Mouse (Mus musculus) adrenal gland, adult 2 months (tissue): ENCODE data around the gene Selenov. TPM values are rescaled to one million over a fixed set of nuclear protein-coding genes. Genes with fewer than 3 reads are reported as not detected.
A peak's percentile ranks its signal among the peaks of the same experiment; 100 is the strongest.
"Not testable (repeated sequence)": the region's sequence is repeated elsewhere in the genome, so short reads cannot be mapped to it uniquely, and the experiment has no call there.

Experiments
- DNase-seq: peaks from one replicate; pipeline ENCODE4 v3.0.0; 2021
- polyA plus RNA-seq: library from polyadenylated mRNA; depleted of rRNA; stranded (reverse); fragments of >200 nt; gene quantifications from 2 replicates; pipeline ENCODE4 v1.2.3, GENCODE M21; 2012
- total RNA-seq, 2 experiments: library from RNA; stranded (reverse); gene quantifications; 2 replicates each; pipeline ENCODE4 v1.2.3; 2021

The Selenov gene
- total and polyA plus RNA-seq, 3 experiments: not detected

DNA sequence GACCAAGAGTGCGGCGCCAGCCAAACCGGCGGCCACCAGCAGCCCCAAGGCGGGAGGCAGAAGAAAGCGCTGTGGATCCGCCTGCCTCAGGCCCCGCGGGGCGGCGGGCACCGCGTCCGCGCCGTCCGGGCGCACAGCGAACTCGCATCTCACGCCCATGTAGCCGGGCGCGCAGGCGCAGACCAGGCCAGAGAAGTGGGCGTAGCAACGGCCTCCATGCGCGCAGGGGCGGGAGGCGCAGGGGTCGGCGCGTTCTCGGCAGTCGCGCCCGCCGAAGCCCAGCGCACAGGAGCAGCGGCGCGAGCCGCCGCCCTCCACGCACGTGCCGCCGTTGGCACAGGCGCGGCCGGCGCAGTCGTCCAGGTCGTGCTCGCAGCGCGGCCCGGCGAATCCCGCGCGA is 3.5 kb upstream of the Selenov start:
- peak; percentile 83 for DNase-seq

DNA sequence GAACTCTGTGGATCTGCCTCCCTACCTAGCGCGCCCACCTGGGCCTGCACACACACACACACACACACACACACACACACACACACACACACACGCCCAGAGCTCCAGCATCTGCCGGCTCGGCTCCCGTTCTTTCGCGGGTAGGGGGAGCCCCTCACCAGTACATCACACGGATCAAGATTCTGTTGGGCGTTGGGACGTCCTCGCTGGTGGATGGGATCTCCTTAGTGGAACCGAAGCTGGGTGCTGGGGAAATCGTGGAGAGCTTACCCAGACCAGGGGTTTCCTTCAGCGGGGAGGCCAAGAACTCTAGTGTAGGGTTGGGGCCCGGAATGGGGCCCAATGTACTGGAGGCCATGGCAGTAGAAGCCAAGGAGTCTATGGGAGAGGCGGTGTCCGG is 821 bp downstream of the Selenov start:
- no peak for DNase-seq

DNA sequence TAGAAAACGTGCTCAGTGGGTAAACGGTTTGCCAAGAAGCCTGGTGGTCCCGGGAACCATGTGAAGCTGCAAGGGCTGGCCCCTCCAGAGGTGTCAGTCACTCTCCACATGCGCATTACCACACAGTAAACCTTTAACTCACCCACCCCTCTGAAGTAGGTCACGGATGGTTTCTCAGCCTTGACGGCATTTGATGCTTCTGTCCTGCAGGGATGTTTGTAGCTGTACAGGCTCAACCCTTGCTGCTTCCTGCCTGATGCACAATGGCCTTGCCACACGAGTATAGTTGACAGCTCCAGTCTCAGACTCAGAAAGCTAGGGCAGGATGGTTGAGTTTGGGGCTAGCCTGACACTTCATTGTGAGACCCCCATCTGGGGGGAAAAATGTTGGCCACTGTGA is 10.4 kb downstream of the Selenov start:
- no peak for DNase-seq

DNA sequence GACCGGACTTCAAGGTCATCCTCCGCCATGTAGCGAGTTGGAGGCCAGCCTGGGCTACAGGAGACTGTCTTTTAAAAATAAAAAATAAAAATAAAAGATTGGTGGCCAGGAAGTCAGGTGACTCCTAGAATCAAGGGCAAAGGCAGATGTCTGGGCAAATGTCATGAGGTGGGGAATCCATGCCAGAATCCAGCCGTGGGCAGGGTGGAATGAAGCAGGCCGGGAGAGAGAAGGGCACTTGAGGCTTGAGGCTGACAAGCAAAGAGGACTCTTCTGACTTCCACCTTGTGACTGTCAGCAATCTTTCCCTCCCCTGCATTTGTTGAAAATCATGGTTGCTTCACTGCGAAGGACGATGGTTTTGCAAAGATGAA is 12.7 kb downstream of the Selenov start:
- DNase-seq: no peak

DNA sequence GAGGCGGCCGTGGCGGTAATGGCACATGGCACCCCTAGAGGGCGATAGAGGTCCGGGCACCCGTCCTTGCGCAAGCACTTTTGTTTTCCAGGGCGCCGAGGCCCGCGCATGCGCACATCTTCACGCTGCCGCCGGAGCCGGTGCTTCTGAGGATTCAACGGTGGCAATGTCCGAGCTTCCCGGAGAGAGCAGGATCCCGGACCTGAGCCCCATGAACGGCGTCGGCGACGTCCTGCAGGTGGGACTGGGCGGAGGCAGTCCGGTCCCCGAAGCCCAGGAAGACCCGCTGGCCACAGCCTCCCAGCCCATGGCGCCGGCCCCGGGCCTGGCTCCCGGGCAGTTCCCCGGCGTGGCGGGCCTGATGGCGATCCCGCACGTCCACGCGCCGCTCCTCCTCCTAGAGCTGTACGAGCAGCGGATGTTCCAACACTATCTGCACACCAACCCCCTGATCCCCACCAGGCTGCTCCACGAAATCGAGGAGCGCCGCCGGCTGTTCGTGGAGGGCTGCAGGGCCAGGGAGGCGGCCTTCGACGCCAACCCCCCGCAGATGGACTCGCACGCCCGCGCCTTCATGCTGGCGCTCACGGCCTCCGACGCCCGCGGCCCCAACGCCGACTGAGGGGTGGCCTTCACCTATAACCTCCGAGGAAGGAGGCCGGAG is 13.2 kb downstream of the Selenov start, which contains the start of gene Eid2b:
TSS of gene Eid2b (plus strand) at position 125 of the 664 bp plus-strand sequence.
- DNase-seq: peak; percentile 96

DNA sequence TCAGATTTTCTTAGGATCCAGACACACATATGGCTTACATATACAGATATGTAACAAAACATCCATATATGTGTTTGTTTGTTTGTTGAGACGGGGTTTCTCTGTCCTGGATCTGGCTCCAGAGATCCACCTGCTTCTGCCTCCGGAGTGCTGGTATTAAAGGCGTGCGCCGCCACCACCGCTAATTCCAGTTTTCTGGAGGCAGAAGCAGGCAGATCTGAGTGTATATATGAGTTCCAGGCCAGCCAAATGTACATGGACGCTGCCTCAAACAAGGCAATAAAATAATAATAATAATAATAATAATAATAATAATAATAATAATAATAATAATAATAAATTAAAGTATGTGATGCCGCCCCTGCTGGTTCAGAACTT is 13.8 kb downstream of the Selenov start:
- DNase-seq: no peak

DNA sequence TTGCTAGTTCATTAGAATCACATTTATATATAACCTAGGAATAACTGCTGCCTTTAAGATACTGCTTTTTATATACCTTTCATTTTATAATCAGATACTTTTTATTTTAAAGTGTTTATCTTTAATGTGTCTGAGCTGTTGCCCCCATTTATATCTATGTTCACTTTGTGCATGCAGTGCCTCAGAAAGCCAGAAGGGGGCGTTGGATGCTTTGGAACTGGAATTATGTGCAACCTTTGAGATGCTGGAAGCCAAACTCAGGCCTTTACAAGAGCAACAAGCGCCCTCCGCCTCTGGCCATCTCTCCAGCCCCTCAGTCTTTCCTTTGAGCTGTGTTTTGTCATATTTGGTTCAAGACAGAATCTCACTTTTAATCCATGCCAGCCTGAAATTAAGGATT is 19.2 kb downstream of the Selenov start:
- no peak for DNase-seq

DNA sequence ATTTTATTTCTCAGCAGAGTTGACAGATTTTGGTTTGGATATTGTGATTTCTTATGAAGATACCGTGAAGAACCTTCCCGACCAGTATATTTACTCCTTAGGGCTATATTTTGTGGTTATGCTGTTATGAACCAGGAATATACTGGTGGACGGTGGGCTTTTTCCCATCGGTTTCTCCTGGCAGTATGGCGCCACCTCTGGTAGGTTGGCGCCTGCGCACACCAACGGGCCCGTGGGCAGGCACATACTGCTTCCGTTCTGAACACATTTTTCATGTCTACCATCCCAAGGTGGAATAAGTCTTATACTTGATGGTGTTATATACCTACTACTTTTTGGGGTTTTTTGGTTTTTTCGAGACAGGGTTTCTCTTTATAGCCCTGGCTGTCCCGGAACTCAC is 21.6 kb downstream of the Selenov start:
- no peak for DNase-seq

DNA sequence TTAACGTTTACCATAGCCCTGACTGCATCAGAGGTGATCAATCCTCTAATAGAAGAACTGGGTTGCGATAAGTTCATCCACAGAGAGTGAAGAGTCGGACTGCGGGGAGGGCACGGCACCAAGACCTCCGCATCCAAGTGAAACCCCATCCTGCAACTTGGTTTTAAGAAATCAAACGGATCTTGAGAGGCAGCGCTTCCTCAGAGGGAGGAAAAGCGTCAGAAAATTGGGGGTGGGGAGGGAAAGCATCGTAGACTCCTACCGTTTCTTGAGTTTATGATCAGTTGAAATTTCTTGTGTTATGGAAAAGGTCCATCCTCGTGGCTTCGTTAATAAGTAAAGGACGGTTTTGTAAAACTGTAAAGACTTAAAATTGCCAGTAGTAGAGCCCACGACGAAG is 22.4 kb downstream of the Selenov start:
- DNase-seq: no peak

DNA sequence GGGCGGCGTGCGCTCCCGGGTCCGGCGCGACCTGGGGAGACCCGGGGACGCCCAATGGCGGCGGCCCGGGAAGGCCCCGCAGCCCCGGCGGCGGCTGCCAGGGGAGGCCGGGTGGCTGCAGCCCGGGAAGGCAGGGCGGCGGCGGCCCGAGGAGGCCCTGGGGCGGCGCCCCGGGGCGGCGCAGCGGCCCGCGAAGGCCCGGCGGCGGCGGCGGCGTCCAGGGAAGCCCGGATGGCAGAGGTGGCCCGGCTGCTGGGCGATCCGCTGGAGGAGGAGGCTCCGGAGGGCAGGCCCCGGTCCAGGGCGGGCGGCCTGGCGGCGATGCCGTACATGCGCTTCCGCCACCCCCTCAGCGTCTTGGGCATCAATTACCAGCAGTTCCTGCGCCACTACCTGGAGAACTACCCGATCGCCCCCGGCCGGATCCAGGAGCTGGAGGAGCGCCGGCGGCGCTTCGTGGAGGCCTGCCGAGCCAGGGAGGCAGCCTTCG is 22.9 kb downstream of the Selenov start:
- DNase-seq: peak; percentile 84

DNA sequence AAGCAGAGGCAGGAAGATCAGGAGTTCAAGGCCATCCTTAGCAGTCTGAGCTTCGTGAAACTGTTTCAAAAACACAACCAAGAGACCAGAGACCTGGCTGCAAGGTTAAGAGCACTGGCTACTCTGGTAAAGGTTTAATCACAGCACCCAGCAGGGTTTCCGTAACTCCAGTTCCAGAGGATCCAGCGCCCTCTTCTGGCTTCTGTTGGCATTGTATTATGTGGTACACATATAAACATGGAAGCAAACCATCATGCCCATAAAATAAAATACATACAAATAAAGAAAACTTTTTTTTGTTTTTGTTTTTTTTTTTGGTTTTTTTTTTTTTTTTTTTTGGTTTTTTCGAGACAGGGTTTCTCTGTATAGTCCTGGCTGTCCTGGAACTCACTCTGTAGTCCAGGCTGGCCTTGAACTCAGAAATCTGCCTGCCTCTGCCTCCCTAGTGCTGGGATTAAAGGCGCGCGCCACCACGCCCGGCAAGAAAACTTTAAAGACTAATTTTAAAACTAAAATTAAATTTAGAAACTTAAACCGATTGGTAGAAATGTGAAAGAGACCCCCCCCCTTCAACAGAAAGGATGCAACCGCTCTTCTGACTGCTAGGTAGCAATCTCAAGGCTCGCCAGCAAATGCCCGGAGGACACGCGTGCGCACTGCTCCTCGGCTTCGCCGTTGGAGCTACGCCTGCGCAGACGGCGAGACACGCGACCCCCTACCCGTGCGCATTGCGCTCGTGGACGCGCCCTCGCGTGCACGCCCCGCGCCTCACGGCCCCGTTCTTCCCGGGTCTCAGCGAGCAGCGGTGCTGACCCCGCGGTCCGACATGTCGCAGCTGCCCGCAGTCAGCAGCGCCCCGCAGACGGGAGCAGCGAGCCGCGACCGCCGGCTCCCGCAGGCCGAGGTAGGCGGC is 23.6 kb downstream of the Selenov start, which contains the start of gene Eid2:
TSS of gene Eid2 (plus strand) at position 753 of the 913 bp plus-strand sequence.
- DNase-seq: peak; percentile 91

DNA sequence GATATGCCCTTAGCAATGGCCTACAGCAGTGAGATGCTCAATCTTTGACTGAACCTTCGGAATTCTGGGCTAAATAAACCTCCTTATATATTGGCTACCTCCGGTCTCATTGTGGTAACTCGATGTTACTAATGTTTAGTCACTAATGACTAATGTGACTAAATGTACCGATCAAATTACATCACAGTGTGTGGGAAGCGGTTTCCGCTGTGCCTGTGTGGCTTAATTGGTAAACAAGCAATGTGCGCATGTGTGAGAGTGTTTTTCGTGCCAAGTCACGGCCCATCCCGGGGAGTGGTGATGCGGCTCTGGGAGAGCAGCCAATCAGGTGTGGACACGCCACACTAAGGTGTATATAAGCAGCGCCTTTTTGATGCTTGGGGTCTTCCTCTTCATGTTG is 25.6 kb downstream of the Selenov start:
- no peak for DNase-seq

DNA sequence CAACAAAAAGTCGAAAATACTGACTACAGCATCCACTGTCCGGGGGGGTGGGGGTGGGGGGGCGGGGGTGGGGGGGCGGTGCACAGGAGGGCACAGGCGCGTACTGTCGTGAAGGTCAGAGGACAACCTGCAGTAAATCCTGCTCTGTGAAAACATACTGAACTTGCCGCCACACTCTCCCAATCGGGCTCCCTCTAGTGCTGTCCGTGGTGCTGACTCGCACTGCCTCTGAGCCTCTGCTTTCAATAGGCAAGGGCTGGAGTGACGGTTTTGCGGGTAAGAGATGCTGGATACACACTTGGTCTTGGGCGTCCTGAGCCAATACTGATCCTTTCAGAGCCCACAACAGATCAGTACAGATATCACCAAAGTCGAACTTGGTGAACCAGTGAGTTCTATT is 27.2 kb downstream of the Selenov start:
- peak; percentile 69 for DNase-seq

DNA sequence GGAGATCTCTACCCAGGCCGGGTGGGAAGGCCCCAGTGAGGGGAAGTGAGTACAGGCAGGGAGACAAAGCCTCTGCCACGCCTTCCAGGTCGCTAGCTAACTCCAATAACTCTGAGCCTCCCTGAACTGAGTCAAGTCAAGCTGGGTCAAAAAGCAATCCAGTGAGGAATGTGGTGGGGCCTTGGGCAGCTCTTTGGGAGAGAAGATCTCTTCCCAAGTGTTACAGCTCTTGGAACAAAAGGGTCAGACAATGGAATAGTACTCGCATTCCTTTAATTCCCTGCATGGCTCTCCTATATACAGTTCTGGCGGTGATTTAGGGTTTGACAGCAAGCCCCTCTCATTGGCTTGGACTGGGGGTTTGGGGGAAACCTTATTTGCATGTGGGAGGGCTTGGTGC is 28.1 kb downstream of the Selenov start:
- no peak for DNase-seq

DNA sequence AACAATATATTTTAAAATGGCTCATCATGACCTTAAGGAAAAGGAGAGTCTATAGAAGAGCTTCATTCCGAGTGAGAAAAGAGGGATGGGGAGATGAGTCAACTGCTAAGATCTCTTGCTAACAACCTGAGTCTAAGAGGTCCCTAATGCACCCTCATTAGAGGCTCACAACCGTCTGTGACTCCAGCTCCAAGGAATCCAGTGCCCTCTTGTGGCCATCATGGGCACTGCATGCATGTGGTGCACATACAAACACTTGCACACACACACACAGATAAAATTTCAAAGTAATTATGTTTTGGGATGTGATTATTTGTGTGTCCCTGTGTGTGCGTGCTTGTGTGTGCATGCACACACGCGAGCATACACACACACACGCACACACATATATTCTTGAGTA is 35.5 kb downstream of the Selenov start:
- DNase-seq: no peak

DNA sequence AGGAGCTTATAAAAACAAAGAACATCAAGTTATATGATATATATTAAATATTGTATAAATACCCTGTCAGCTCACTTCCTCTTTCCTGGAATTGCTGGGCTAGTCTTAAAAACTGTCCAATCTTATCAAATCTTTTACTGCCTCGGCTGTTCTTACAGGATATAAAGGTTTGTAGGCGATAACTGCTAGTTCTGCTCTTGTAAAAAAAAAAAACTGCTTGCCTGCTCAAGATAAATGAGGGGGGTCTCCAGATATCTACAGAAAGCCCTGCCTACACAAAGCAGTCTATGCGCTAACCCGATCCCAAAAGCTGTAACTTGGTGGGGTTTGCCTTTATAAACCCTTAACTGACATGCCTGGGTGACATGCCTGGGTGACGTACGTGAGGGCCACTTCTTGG is 36.4 kb downstream of the Selenov start:
- DNase-seq: no peak

DNA sequence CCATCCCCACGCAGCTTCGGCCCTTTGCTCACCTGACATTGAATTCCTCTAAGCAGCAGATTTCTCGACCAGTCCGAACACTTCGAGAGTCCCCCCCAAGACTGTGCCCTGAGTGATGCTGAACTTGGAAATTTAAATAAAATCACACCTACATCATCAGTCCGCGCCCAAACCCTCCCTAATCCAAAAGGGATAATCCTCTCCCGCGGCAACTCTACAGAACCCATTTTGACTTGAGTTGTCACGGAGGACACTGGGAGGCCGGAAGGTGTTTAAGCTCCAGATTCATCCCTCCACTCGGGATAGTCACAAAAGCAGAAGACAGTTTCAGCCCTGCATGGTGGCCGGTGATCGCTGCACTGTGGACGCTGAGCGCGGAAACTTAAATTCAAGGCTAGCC is 39.0 kb downstream of the Selenov start:
- no peak for DNase-seq

DNA sequence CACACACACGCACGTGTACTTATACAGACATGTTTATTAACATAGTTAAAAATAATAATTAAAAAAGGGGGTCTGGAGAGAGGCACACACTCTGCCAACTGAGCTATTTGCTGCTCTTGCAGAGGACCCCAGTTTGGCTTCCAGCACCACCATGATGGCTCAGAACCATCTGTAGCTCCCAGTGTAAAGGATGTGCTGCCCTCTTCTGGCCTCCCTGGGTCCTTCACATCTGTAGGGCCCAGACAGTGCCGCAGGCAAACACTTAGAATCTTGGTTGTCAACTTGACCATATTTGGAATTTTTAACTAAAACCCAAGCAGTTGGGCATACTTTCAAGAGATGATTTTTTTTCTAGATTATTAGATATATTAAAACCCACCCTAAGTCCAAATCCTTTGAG is 42.0 kb downstream of the Selenov start:
- no peak for DNase-seq

DNA sequence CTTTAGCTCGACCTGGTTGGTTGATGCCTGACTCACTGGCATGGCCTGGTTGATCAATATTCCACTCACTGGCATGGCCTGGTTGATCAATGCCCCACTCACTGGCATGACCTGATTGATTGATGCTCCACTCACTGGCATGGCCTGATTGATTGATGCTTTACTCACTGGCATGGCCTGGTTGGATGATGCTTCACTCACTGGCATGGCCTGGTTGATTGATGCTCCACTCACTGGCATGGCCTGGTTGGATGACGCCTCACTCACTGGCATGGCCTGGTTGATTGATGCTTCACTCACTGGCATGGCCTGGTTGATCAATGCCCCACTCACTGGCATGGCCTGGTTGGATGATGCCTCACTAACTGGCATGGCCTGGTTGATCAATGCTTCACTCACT is 47.0 kb downstream of the Selenov start:
- not testable (repeated sequence) for DNase-seq
